Mouse (Mus musculus) spleen, adult 2 months (tissue): ENCODE data around the gene Ptprb.

Source experiments
- CTCF ChIP-seq: fragments of 200-500 bp; IDR thresholded peaks from 2 replicates; pipeline ENCODE4 v1.5.1; 2011; ENCODE audit warnings: mild to moderate bottlenecking, inconsistent platforms; ENCODE audit not compliant: insufficient read depth, insufficient read length, insufficient replicate concordance; ENCODE audit errors: extremely low read depth
- POLR2A ChIP-seq: fragments of 200-500 bp; IDR thresholded peaks from 2 replicates; pipeline ENCODE4 v1.6.1; 2011; ENCODE audit warnings: low read depth, low read length, inconsistent platforms

- TF ChIP-seq CTCF (no peak), POLR2A (no peak)
These were observed 122.7 kb downstream of the Ptprb start for GRCm38 (mm10) chr10:116397973-116398372.
